Mouse (Mus musculus): ENCODE data around the gene Slc52a3.

GRCm38 (mm10) chr2:151956500-151957137 lies 39.7 kb upstream of the Slc52a3 start:
- TF ChIP-seq POLR2A (IDR thresholded peaks at IDR 0.05; ENCODE audit: control insufficient read depth in 1 of 2, insufficient read depth in 1 of 2, low read depth in 1 of 2, low read length in 2 of 2, poor library complexity in 1 of 2) (no peak), CTCF (IDR thresholded peaks at IDR 0.05 in 2 of 3, conservative IDR thresholded peaks at IDR 0.05 in 1 of 3; ENCODE audit: control insufficient read depth in 1 of 3, insufficient read depth in 1 of 3, low read depth in 2 of 3, low read length in 3 of 3, poor library complexity in 1 of 3, severe bottlenecking in 1 of 3) (no peak), ZC3H11A (IDR thresholded peaks at IDR 0.05; ENCODE audit: low read depth, low read length) (no peak), POLR2AphosphoS2 (IDR thresholded peaks at IDR 0.05; ENCODE audit: low read length) (no peak), ETS1 (IDR thresholded peaks at IDR 0.05; ENCODE audit: low read depth, low read length) (no peak), KAT2A (conservative IDR thresholded peaks at IDR 0.05; ENCODE audit: low read depth, low read length) (no peak), MYC (IDR thresholded peaks at IDR 0.05; ENCODE audit: low read depth, low read length) (no peak), GABPA (IDR thresholded peaks at IDR 0.05; ENCODE audit: low read depth, low read length) (no peak)
